Mouse (Mus musculus) C2C12 (cell line): ENCODE results near the gene Znrd1as.

ENCODE experiments used
- CEBPB ChIP-seq: IDR thresholded peaks from one replicate; pipeline ENCODE4 v1.6.1; 2011; ENCODE audit warnings: low read depth, mild to moderate bottlenecking, control low read depth, moderate library complexity
- CTCF ChIP-seq: IDR thresholded peaks from one replicate; pipeline ENCODE4 v1.5.1; 2011; ENCODE audit not compliant: control insufficient read depth, insufficient read depth, insufficient read length
- MYOD1 ChIP-seq: IDR thresholded peaks from one replicate; pipeline ENCODE4 v1.6.1; 2011; ENCODE audit warnings: low read depth; ENCODE audit not compliant: control insufficient read depth, insufficient read length
- USF1 ChIP-seq: IDR thresholded peaks from one replicate; pipeline ENCODE4 v1.6.1; 2011; ENCODE audit warnings: low read depth, mild to moderate bottlenecking, control low read depth, moderate library complexity

- TF ChIP-seq CTCF = no peak
- no peak for TF ChIP-seq MYOD1
- no peak for TF ChIP-seq CEBPB
- TF ChIP-seq USF1 = no peak
These were observed 12.0 kb downstream of the Znrd1as start for GRCm38 (mm10) chr17:36970316-36970890.
